Mouse (Mus musculus) ES-E14 (cell line): ENCODE measurements around the gene Sh3bp5l. TPM values are rescaled to one million over a fixed set of nuclear protein-coding genes. Genes with fewer than 3 reads are reported as not detected.

Experiments
- DNase-seq: peaks from one replicate; pipeline ENCODE4 v3.0.0-alpha.2; 2013; ENCODE audit warnings: low read depth, low spot score
- H3K27ac ChIP-seq: 2 replicates; pipeline ENCODE4 v1.5.1; 2012; ENCODE audit warnings: low read depth, mild to moderate bottlenecking, low read length, moderate library complexity, mixed read lengths; ENCODE audit not compliant: poor library complexity, insufficient read depth, severe bottlenecking
- H3K36me3 ChIP-seq: 2 replicates; pipeline ENCODE4 v1.6.1; 2012; ENCODE audit warnings: mild to moderate bottlenecking, low read length, moderate library complexity, mixed read lengths; ENCODE audit not compliant: control insufficient read depth, poor library complexity, insufficient read depth, severe bottlenecking
- H3K4me1 ChIP-seq, 2 experiments: fragments of 150-350 bp in 1 of 2; sonication (generic) in 1 of 2; 2 replicates each; pipeline ENCODE4 v1.6.1; 2012; ENCODE audit warnings: low read length in 2 of 2, mild to moderate bottlenecking in 1 of 2, mixed read lengths in 1 of 2; ENCODE audit not compliant: control insufficient read depth in 2 of 2, insufficient read depth in 2 of 2, poor library complexity in 1 of 2
- H3K4me3 ChIP-seq, 2 experiments: fragments of 150-350 bp in 1 of 2; sonication (generic) in 1 of 2; 2 replicates each; pipeline ENCODE4 v1.5.1; 2012; ENCODE audit warnings: low read length in 2 of 2, low read depth in 1 of 2, mild to moderate bottlenecking in 1 of 2, mixed read lengths in 1 of 2; ENCODE audit not compliant: insufficient read depth in 1 of 2, poor library complexity in 1 of 2, severe bottlenecking in 1 of 2
- H3K9ac ChIP-seq: 2 replicates; pipeline ENCODE4 v1.6.1; 2012; ENCODE audit warnings: low read depth, mild to moderate bottlenecking, low read length, mixed read lengths; ENCODE audit not compliant: poor library complexity, insufficient read depth, severe bottlenecking
- H3K9me3 ChIP-seq: fragments of 150-350 bp; sonication (generic); 2 replicates; pipeline ENCODE4 v1.6.1; 2012; ENCODE audit warnings: low read depth, mild to moderate bottlenecking, low read length; ENCODE audit not compliant: control insufficient read depth, insufficient read depth
- CHD2 ChIP-seq: IDR thresholded peaks from 2 replicates; pipeline ENCODE4 v1.6.1; 2014; ENCODE audit warnings: mild to moderate bottlenecking, low read depth, low read length, inconsistent platforms
- HCFC1 ChIP-seq: IDR thresholded peaks from 2 replicates; pipeline ENCODE4 v1.6.1; 2012; ENCODE audit warnings: low read length, inconsistent platforms, borderline replicate concordance; ENCODE audit not compliant: insufficient read depth
- MAFK ChIP-seq: IDR thresholded peaks from 2 replicates; pipeline ENCODE4 v1.6.1; 2014; ENCODE audit warnings: mild to moderate bottlenecking, low read depth, low read length, inconsistent platforms; ENCODE audit not compliant: insufficient read depth
- ZC3H11A ChIP-seq: IDR thresholded peaks from 2 replicates; pipeline ENCODE4 v1.6.1; 2012; ENCODE audit warnings: low read depth, mild to moderate bottlenecking, inconsistent platforms, low read length, borderline replicate concordance
- ZNF384 ChIP-seq: IDR thresholded peaks from 2 replicates; pipeline ENCODE4 v1.6.1; 2012; ENCODE audit warnings: low read depth, low read length, inconsistent platforms
- in situ Hi-C, 2 experiments: fragments of 600-800 bp; cut with MboI; formaldehyde crosslinking; loops; one replicate each; pipeline ENCODE4 v1.15.1; 2025; ENCODE audit warnings: low sequenced_read_pairs in 2 of 2, inconsistent platforms in 1 of 2; ENCODE audit not compliant: unreplicated experiment in 2 of 2
- total RNA-seq: library from RNA; depleted of rRNA; stranded (reverse); fragments of 300-350 nt; gene quantifications from 2 replicates; pipeline ENCODE4 v1.2.3, GENCODE M21; 2012

Sh3bp5l gene
- total RNA-seq, 1 experiment: 28.9 TPM

- Histone ChIP-seq H3K36me3 (peaks cover 18% of the 10 kb centered on the region; the same call in 1 of the 2 replicates), H3K9ac (peak overlapping the region; percentile 80), H3K9me3 (no peaks in the 10 kb centered on the region), H3K4me3 (peak overlapping the region; percentile 69 to 77), H3K27ac (no peak overlapping the region), H3K4me1 (peaks cover 2 to 3% of the 10 kb centered on the region in 2 experiments; a peak in 1 of 4 replicates)
- in situ Hi-C loops: no loop called here
- no peak for TF ChIP-seq ZNF384
- TF ChIP-seq HCFC1: peak; percentile 51; the same call in 1 of the 2 replicates
- peak; percentile 50 for DNase-seq
These were observed 23.0 kb upstream of the Sh3bp5l start for GRCm38 (mm10) chr11:58307411-58308080.

GRCm38 (mm10) chr11:58308661-58309060 is 21.9 kb upstream of the Sh3bp5l start:
- in situ Hi-C loops: no loop called here
- no peak for TF ChIP-seq MAFK
- no peak for TF ChIP-seq CHD2
- TF ChIP-seq ZNF384: no peak
- no peak for TF ChIP-seq ZC3H11A
- TF ChIP-seq HCFC1: no peak
- Histone ChIP-seq H3K36me3 (peaks cover 18% of the 10 kb centered on the region; the same call in 1 of the 2 replicates), H3K27ac (no peak overlapping the region; the same call in 1 of the 2 replicates), H3K4me1 (peaks cover 2 to 3% of the 10 kb centered on the region in 2 experiments; a peak in 1 of 4 replicates), H3K9me3 (no peaks in the 10 kb centered on the region), H3K9ac (no peak overlapping the region), H3K4me3 (no peak overlapping the region)
- DNase-seq: no peak

- H3K36me3 ChIP-seq: peaks cover 21% of the 10 kb centered on the region
These were observed 16.5 kb upstream of the Sh3bp5l start for GRCm38 (mm10) chr11:58314069-58314468.

GRCm38 (mm10) chr11:58315536-58316168 is 14.9 kb upstream of the Sh3bp5l start:
- no peak for DNase-seq
- Histone ChIP-seq H3K36me3 (peaks cover 10% of the 10 kb centered on the region), H3K9me3 (no peaks in the 10 kb centered on the region), H3K4me1 (no peaks in the 10 kb centered on the region), H3K4me3 (no peak overlapping the region), H3K27ac (no peak overlapping the region), H3K9ac (no peak overlapping the region)
- TF ChIP-seq MAFK (no peak), CHD2 (no peak), ZC3H11A (no peak), ZNF384 (no peak), HCFC1 (no peak)
- in situ Hi-C loops: no loop called here

More at GRCm38 (mm10) chr11:58314069-58314468, 16.5 kb upstream of the Sh3bp5l start:
- Histone ChIP-seq H3K4me1 (no peaks in the 10 kb centered on the region), H3K4me3 (no peak overlapping the region), H3K9ac (no peak overlapping the region), H3K27ac (no peak overlapping the region), H3K9me3 (no peaks in the 10 kb centered on the region)
- no peak for TF ChIP-seq CHD2
- no peak for TF ChIP-seq ZC3H11A
- no peak for TF ChIP-seq HCFC1
- TF ChIP-seq ZNF384: no peak
- no peak for TF ChIP-seq MAFK
- in situ Hi-C loops: no loop called here
- DNase-seq: no peak
